10 mouse cellular contexts compared by ENCODE assay signal in genomic region chr15:99318861-99319410, GRCm38 (mm10). TPM values are rescaled to one million over a fixed set of nuclear protein-coding genes. Genes with fewer than 3 reads are reported as not detected.
DNase-seq lines count a peak whose midpoint lies in the region; ATAC-seq and TF ChIP-seq lines count a peak whose summit lies in the region.
"Had no signal": no experiment of that assay in that cellular context is flagged by ENCODE, and none has a peak within 500 bp of the region (broad histone marks: within the 10 kb centered on the region; RNA-seq: fewer than 3 reads in every experiment).

No protein-coding gene starts in this region.

- intact Hi-C loops in heart, adult 2 months (cut with DNase I) = no loop called here
- intact Hi-C loops in heart, postnatal 25 days (cut with DNase I) = loop anchor here (2.0 to 5.0 kb wide), 2 partner anchors 14 to 153 kb away; partner anchors contain the start of gene Bcdin3d

- no peaks in the 10 kb centered on the region for H3K27me3 ChIP-seq in heart, adult 2 months (ENCODE audit: control insufficient read depth, insufficient read depth, low read length)
- H3K27me3 ChIP-seq in lung, embryonic 15.5 days = no peaks in the 10 kb centered on the region
- no peaks in the 10 kb centered on the region for H3K27me3 ChIP-seq in hindbrain, embryonic 12.5 days
- H3K27me3 ChIP-seq in stomach, embryonic 15.5 days (replicated peaks) = no peaks in the 10 kb centered on the region

- TF ChIP-seq EP300 in heart, adult 2 months (IDR thresholded peaks at IDR 0.05; ENCODE audit: insufficient read depth, low read depth, low read length) = peak; percentile 62; the same call in 1 of the 2 replicates

- ATAC-seq in lung, embryonic 15.5 days (ENCODE audit: borderline replicate concordance, extremely low read depth, low FRiP score, low TSS enrichment) = no peak
- no peak for ATAC-seq in hindbrain, embryonic 12.5 days (ENCODE audit: low FRiP score)
- ATAC-seq in stomach, embryonic 15.5 days (ENCODE audit: insufficient read depth, low FRiP score, low read depth) = no peak

- H3K9ac ChIP-seq in heart, adult 2 months (ENCODE audit: low read depth, low read length) = no peak overlapping the region
- H3K9ac ChIP-seq in lung, embryonic 15.5 days = no peak overlapping the region
- H3K9ac ChIP-seq in hindbrain, embryonic 12.5 days = no peak overlapping the region
- H3K9ac ChIP-seq in stomach, embryonic 15.5 days = no peak overlapping the region

- no peak overlapping the region for H3K4me3 ChIP-seq in heart, adult 2 months
- H3K4me3 ChIP-seq in lung, embryonic 15.5 days = no peak overlapping the region
- H3K4me3 ChIP-seq in hindbrain, embryonic 12.5 days = no peak overlapping the region
- H3K4me3 ChIP-seq in stomach, embryonic 15.5 days (replicated peaks) = no peak overlapping the region

- 0 out of 2 replicates have a peak, but pooled peaks have one; percentile 9 for TF ChIP-seq CTCF in heart, adult 2 months (IDR thresholded peaks at IDR 0.05)

- H3K9me3 ChIP-seq in lung, embryonic 15.5 days = no peaks in the 10 kb centered on the region
- H3K9me3 ChIP-seq in hindbrain, embryonic 12.5 days (replicated peaks) = no peaks in the 10 kb centered on the region
- H3K9me3 ChIP-seq in stomach, embryonic 15.5 days = no peaks in the 10 kb centered on the region

- H3K27ac ChIP-seq in heart, adult 2 months = peak overlapping the region; percentile 86
- peak overlapping the region; percentile 82 for H3K27ac ChIP-seq in lung, embryonic 15.5 days
- peak overlapping the region; percentile 23 for H3K27ac ChIP-seq in hindbrain, embryonic 12.5 days
- H3K27ac ChIP-seq in stomach, embryonic 15.5 days = peak overlapping the region; percentile 44; the same call in 1 of the 2 replicates

- peaks cover 46% of the 10 kb centered on the region for H3K4me1 ChIP-seq in heart, adult 2 months (ENCODE audit: control insufficient read depth, insufficient read depth, low read length)
- peaks cover 15% of the 10 kb centered on the region; the same call in 1 of the 2 replicates for H3K4me1 ChIP-seq in lung, embryonic 15.5 days
- H3K4me1 ChIP-seq in hindbrain, embryonic 12.5 days = no peaks in the 10 kb centered on the region
- no peaks in the 10 kb centered on the region for H3K4me1 ChIP-seq in stomach, embryonic 15.5 days

- H3K36me3 ChIP-seq in heart, adult 2 months (ENCODE audit: control insufficient read depth, insufficient read depth, low read length) = peaks cover 22% of the 10 kb centered on the region; the same call in 1 of the 2 replicates
- H3K36me3 ChIP-seq in lung, embryonic 15.5 days = peaks cover 75% of the 10 kb centered on the region
- H3K36me3 ChIP-seq in hindbrain, embryonic 12.5 days = peaks cover 92% of the 10 kb centered on the region
- peaks cover 44% of the 10 kb centered on the region for H3K36me3 ChIP-seq in stomach, embryonic 15.5 days

- 50% methylated on average over 14 of the region's 14 CpGs for WGBS in heart, adult 2 months
- 77% methylated on average over 14 of the region's 14 CpGs for WGBS in lung, embryonic 15.5 days
- 89% methylated on average over 14 of the region's 14 CpGs for WGBS in hindbrain, embryonic 12.5 days
- WGBS in stomach, embryonic 15.5 days = 87% methylated on average over 14 of the region's 14 CpGs

- H3K4me2 ChIP-seq in lung, embryonic 15.5 days = peak overlapping the region; percentile 7; the same call in 1 of the 2 replicates
- no peak overlapping the region for H3K4me2 ChIP-seq in hindbrain, embryonic 12.5 days (replicated peaks)
- H3K4me2 ChIP-seq in stomach, embryonic 15.5 days = no peak overlapping the region

- no peaks in the 10 kb centered on the region for H3K79me2 ChIP-seq in heart, adult 2 months (replicated peaks; ENCODE audit: control insufficient read depth, insufficient read depth, low read length)

- DNase-seq in heart, adult 2 months = peak in 1 of 2 experiments; percentile 38
- no peak for DNase-seq in heart, postnatal 25 days (ENCODE audit: low spot score)
- DNase-seq in lung, postnatal 10 days = no peak
- no peak for DNase-seq in right cerebral cortex, postnatal 14 days
- no peak for DNase-seq in adrenal gland, postnatal 25 days

- TF ChIP-seq POLR2A in heart, adult 2 months (IDR thresholded peaks at IDR 0.05; ENCODE audit: insufficient read depth, low read depth, low read length) = no peak; the same call in 1 of the 2 replicates

RNA-seq across cellular contexts. Expression of gene Fam186b, which starts 23.2 kb away (rescaled TPM):
- total RNA-seq in heart, adult 2 months (2021) = not detected
- 0.20 TPM in 1 of 2 replicates, not detected in the other for polyA plus RNA-seq in heart, adult 2 months (2012; rRNA removed)
- not detected for total RNA-seq in heart, postnatal 25 days (2021)
- 0.05 and 0.35 TPM in 2 replicates for polyA plus RNA-seq in lung, embryonic 15.5 days (2015; fragmentation: Nextera tagmentation; extraction: Ambion mirVana)
- 0.10 and 0.22 TPM in 2 replicates for polyA plus RNA-seq in hindbrain, embryonic 12.5 days (2016; fragmentation: Nextera tagmentation; extraction: Ambion mirVana)
- 0.06 and 0.23 TPM in 2 replicates for polyA plus RNA-seq in stomach, embryonic 15.5 days (2015; fragmentation: Nextera tagmentation; extraction: Ambion mirVana)
- total RNA-seq in adrenal gland, postnatal 25 days (2021) = 2.4 and 4.8 TPM in 2 replicates
- total RNA-seq: heart, adult 18-20 months; megakaryocyte progenitor cell, adult 5-6 weeks had no signal

RNA-seq across cellular contexts. Expression of gene Prpf40b, which starts 24.0 kb away (rescaled TPM):
- 10 to 100 TPM; 18.9 to 23.4 TPM for total RNA-seq in heart, adult 2 months (2021)
- polyA plus RNA-seq in heart, adult 2 months (2012; rRNA removed) = 39.5 and 39.7 TPM in 2 replicates
- total RNA-seq in heart, postnatal 25 days (2021) = 10 to 100 TPM; 20.2 to 20.7 TPM
- polyA plus RNA-seq in lung, embryonic 15.5 days (2015; fragmentation: Nextera tagmentation; extraction: Ambion mirVana) = 55.1 and 55.3 TPM in 2 replicates
- 82.3 and 83.3 TPM in 2 replicates for polyA plus RNA-seq in hindbrain, embryonic 12.5 days (2016; fragmentation: Nextera tagmentation; extraction: Ambion mirVana)
- 42.8 and 46.3 TPM in 2 replicates for polyA plus RNA-seq in stomach, embryonic 15.5 days (2015; fragmentation: Nextera tagmentation; extraction: Ambion mirVana)
- 55.2 and 59.6 TPM in 2 replicates for total RNA-seq in adrenal gland, postnatal 25 days (2021)

RNA-seq across cellular contexts. Expression of gene Fmnl3, which starts 51.3 kb away (rescaled TPM):
- 10 to 100 TPM; 14.6 to 18.1 TPM for total RNA-seq in heart, adult 2 months (2021)
- 18.6 and 29.3 TPM in 2 replicates for polyA plus RNA-seq in heart, adult 2 months (2012; rRNA removed)
- total RNA-seq in heart, postnatal 25 days (2021) = 10 to 100 TPM; 20.1 to 21.1 TPM
- 34.5 and 34.9 TPM in 2 replicates for polyA plus RNA-seq in lung, embryonic 15.5 days (2015; fragmentation: Nextera tagmentation; extraction: Ambion mirVana)
- polyA plus RNA-seq in hindbrain, embryonic 12.5 days (2016; fragmentation: Nextera tagmentation; extraction: Ambion mirVana) = 19.7 and 23.4 TPM in 2 replicates
- 18.2 and 21.3 TPM in 2 replicates for polyA plus RNA-seq in stomach, embryonic 15.5 days (2015; fragmentation: Nextera tagmentation; extraction: Ambion mirVana)
- total RNA-seq in adrenal gland, postnatal 25 days (2021) = 16.4 and 24.1 TPM in 2 replicates

Comparison
In these comparisons a context has a peak if more than half of its experiments do, and no peak if none do; other contexts are left out.
1. H3K27ac ChIP-seq: peak in every context shown above with its lines; median percentile 86 in heart, adult 2 months; 82 in lung, embryonic 15.5 days; 44 in stomach, embryonic 15.5 days; 23 in hindbrain, embryonic 12.5 days.